Comparison of ENCODE assay signal across 9 mouse cellular contexts in genomic region chr4:150964635-150965554, GRCm38 (mm10). TPM values are rescaled to one million over a fixed set of nuclear protein-coding genes. Genes with fewer than 3 reads are reported as not detected.
DNase-seq lines count a peak whose midpoint lies in the region; ATAC-seq and TF ChIP-seq lines count a peak whose summit lies in the region.
"Had no signal": no experiment of that assay in that cellular context is flagged by ENCODE, and none has a peak within 500 bp of the region (broad histone marks: within the 10 kb centered on the region; RNA-seq: fewer than 3 reads in every experiment).

No protein-coding gene starts in this region.

- H3K79me2 ChIP-seq in C2C12 (ENCODE audit: control insufficient read depth, insufficient read depth), result no peaks in the 10 kb centered on the region

- no peaks in the 10 kb centered on the region for H3K36me3 ChIP-seq in C2C12 (ENCODE audit: control insufficient read depth, insufficient read depth)
- H3K36me3 ChIP-seq in heart, embryonic 14.5 days (ENCODE audit: control insufficient read depth, insufficient read depth, low read length), result no peaks in the 10 kb centered on the region
- H3K36me3 ChIP-seq in liver, embryonic 12.5 days, result no peaks in the 10 kb centered on the region
- H3K36me3 ChIP-seq in stomach, embryonic 14.5 days (ENCODE audit: control insufficient read depth, insufficient read depth, low read length), result no peaks in the 10 kb centered on the region

- peak overlapping the region; percentile 50 for H3ac ChIP-seq in C2C12 (ENCODE audit: control insufficient read depth, insufficient read length, low read depth)

- H3K9me3 ChIP-seq in heart, embryonic 14.5 days (ENCODE audit: control insufficient read depth, low read length), result no peaks in the 10 kb centered on the region
- H3K9me3 ChIP-seq in liver, embryonic 12.5 days (replicated peaks), result no peaks in the 10 kb centered on the region
- no peaks in the 10 kb centered on the region for H3K9me3 ChIP-seq in stomach, embryonic 14.5 days (ENCODE audit: control insufficient read depth, low read depth, low read length)

- 4% methylated on average over 25 of the region's 25 CpGs for WGBS in bone marrow, adult 2 months
- 7% methylated on average over 25 of the region's 25 CpGs for WGBS in heart, embryonic 14.5 days
- 10% methylated on average over 25 of the region's 25 CpGs for WGBS in liver, embryonic 12.5 days (ENCODE audit: insufficient replicate concordance)
- WGBS in stomach, embryonic 14.5 days, result 11% methylated on average over 25 of the region's 25 CpGs

- H3K4me1 ChIP-seq in bone marrow, adult 2 months (ENCODE audit: control insufficient read depth, insufficient read depth, low read length), result no peaks in the 10 kb centered on the region
- H3K4me1 ChIP-seq in heart, embryonic 14.5 days (ENCODE audit: control insufficient read depth in 2 of 2, insufficient read depth in 2 of 2, low read length in 2 of 2), result peaks cover 0 to 3% of the 10 kb centered on the region in 2 experiments; a peak in 2 of 4 replicates
- peaks cover 5% of the 10 kb centered on the region; the same call in 1 of the 2 replicates for H3K4me1 ChIP-seq in liver, embryonic 12.5 days
- H3K4me1 ChIP-seq in stomach, embryonic 14.5 days (ENCODE audit: control insufficient read depth, insufficient read depth, low read length), result no peaks in the 10 kb centered on the region

- H3K27ac ChIP-seq in bone marrow, adult 2 months (ENCODE audit: control insufficient read depth, insufficient read depth, low read depth, low read length, poor library complexity), result no peak overlapping the region
- no peak overlapping the region for H3K27ac ChIP-seq in heart, embryonic 14.5 days (replicated peaks in 1 of 2; ENCODE audit: control insufficient read depth in 1 of 2, insufficient read depth in 1 of 2, low read depth in 2 of 2, low read length in 2 of 2)
- no peak overlapping the region for H3K27ac ChIP-seq in liver, embryonic 12.5 days
- no peak overlapping the region for H3K27ac ChIP-seq in stomach, embryonic 14.5 days (ENCODE audit: low read length)

- H3K79me3 ChIP-seq in C2C12 (ENCODE audit: low read depth), result no peaks in the 10 kb centered on the region

- ATAC-seq in erythroblast, adult 5-6 weeks (replicated peaks; ENCODE audit: low FRiP score, poor library complexity, severe bottlenecking), result peak; percentile 88
- peak; percentile 74 for ATAC-seq in heart, embryonic 14.5 days (ENCODE audit: insufficient number of reproducible peaks, insufficient read depth, low FRiP score, low read depth)
- ATAC-seq in liver, embryonic 12.5 days, result peak; percentile 70
- peak; percentile 66; the same call in 1 of the 2 replicates for ATAC-seq in stomach, embryonic 14.5 days (ENCODE audit: insufficient number of reproducible peaks, insufficient read depth, low FRiP score, low read depth)

- TF ChIP-seq POLR2A in bone marrow, adult 2 months (IDR thresholded peaks at IDR 0.05; ENCODE audit: borderline replicate concordance, control insufficient read depth, low read depth, low read length), result no peak

- no peak overlapping the region for H3K9ac ChIP-seq in heart, embryonic 14.5 days (ENCODE audit: low read length)
- H3K9ac ChIP-seq in liver, embryonic 12.5 days, result no peak overlapping the region
- no peak overlapping the region for H3K9ac ChIP-seq in stomach, embryonic 14.5 days (replicated peaks; ENCODE audit: low read depth, low read length)

- TF ChIP-seq CTCF in C2C12 (IDR thresholded peaks at IDR 0.05; ENCODE audit: control insufficient read depth, insufficient read depth, insufficient read length), result peak; percentile 63
- peak; percentile 86 for TF ChIP-seq CTCF in bone marrow, adult 2 months (IDR thresholded peaks at IDR 0.05; ENCODE audit: control insufficient read depth, insufficient read depth, low read length)

- H3K27me3 ChIP-seq in C2C12 (ENCODE audit: control insufficient read depth, insufficient read depth, insufficient read length), result no peaks in the 10 kb centered on the region
- no peaks in the 10 kb centered on the region for H3K27me3 ChIP-seq in heart, embryonic 14.5 days (ENCODE audit: control insufficient read depth, insufficient read depth, low read length)
- H3K27me3 ChIP-seq in liver, embryonic 12.5 days (replicated peaks), result 0 out of 2 replicates have a peak, but pooled peaks cover 10% of the 10 kb centered on the region
- no peaks in the 10 kb centered on the region for H3K27me3 ChIP-seq in stomach, embryonic 14.5 days (ENCODE audit: control insufficient read depth, insufficient read depth, low read length)

- H3K4me3 ChIP-seq in C2C12 (ENCODE audit: insufficient read depth, poor library complexity, severe bottlenecking), result no peak overlapping the region
- no peak overlapping the region for H3K4me3 ChIP-seq in bone marrow, adult 2 months (replicated peaks; ENCODE audit: control insufficient read depth, low read depth, low read length)
- peak overlapping the region; percentile 17 to 34 for H3K4me3 ChIP-seq in heart, embryonic 14.5 days (ENCODE audit: control insufficient read depth in 1 of 2, insufficient read depth in 1 of 2, low read depth in 1 of 2, low read length in 2 of 2)
- H3K4me3 ChIP-seq in liver, embryonic 12.5 days, result peak overlapping the region; percentile 35
- no peak overlapping the region for H3K4me3 ChIP-seq in stomach, embryonic 14.5 days (ENCODE audit: low read depth, low read length)
- H3K4me3 ChIP-seq: erythroblast, embryonic 14.5 days had no signal

- DNase-seq in kidney, postnatal 10 days, result peak; percentile 94
- peak; percentile 95 for DNase-seq in naive thymus-derived CD4-positive, alpha-beta T cell, adult 2 months (ENCODE audit: low read depth)

- peak overlapping the region; percentile 55 for H3K4me2 ChIP-seq in heart, embryonic 14.5 days (ENCODE audit: low read length)
- H3K4me2 ChIP-seq in liver, embryonic 12.5 days, result peak overlapping the region; percentile 66
- peak overlapping the region; percentile 23 for H3K4me2 ChIP-seq in stomach, embryonic 14.5 days (replicated peaks; ENCODE audit: low read depth, low read length)

TF ChIP-seq in C2C12, 6 proteins besides CTCF, POLR2A, EP300 and RAD21:
- TF ChIP-seq MYOG (IDR thresholded peaks at IDR 0.05; ENCODE audit: control insufficient read depth, extremely low read depth, insufficient read length), result no peak
- TF ChIP-seq USF1 (IDR thresholded peaks at IDR 0.05; ENCODE audit: low read depth), result peak; percentile 60

RNA-seq across cellular contexts. Expression of gene Uts2, which starts 32.0 kb away (rescaled TPM):
- not detected for polyA plus RNA-seq in C2C12 (2012; fragmentation: generic; extraction: Trizol)
- polyA plus RNA-seq in bone marrow, adult 2 months (2011; ENCODE audit: insufficient read depth, insufficient read length, low replicate concordance, missing spikeins), result not detected in 2 replicates
- not detected in 2 replicates for total RNA-seq in erythroblast, adult 5-6 weeks (2015; ENCODE audit: low replicate concordance)
- total RNA-seq in erythroblast, adult 5-6 weeks (2017; ENCODE audit: low replicate concordance), result not detected in 2 replicates
- not detected in 2 replicates for polyA plus RNA-seq in heart, embryonic 14.5 days (2014; fragmentation: Nextera tagmentation; extraction: Ambion mirVana)
- not detected in 2 replicates for polyA plus RNA-seq in liver, embryonic 12.5 days (2016; fragmentation: Nextera tagmentation; extraction: Ambion mirVana)
- not detected in 2 replicates for polyA plus RNA-seq in stomach, embryonic 14.5 days (2014; fragmentation: Nextera tagmentation; extraction: Ambion mirVana)
- polyA plus RNA-seq: erythroblast, embryonic 14.5 days had no signal

RNA-seq across cellular contexts. Expression of gene Tnfrsf9, which starts 50.5 kb away (rescaled TPM):
- polyA plus RNA-seq in C2C12 (2012; fragmentation: generic; extraction: Trizol), result 0.08 TPM
- not detected in 2 replicates for polyA plus RNA-seq in bone marrow, adult 2 months (2011; ENCODE audit: insufficient read depth, insufficient read length, low replicate concordance, missing spikeins)
- total RNA-seq in erythroblast, adult 5-6 weeks (2015; ENCODE audit: low replicate concordance), result not detected in 2 replicates
- not detected in 2 replicates for total RNA-seq in erythroblast, adult 5-6 weeks (2017; ENCODE audit: low replicate concordance)
- polyA plus RNA-seq in heart, embryonic 14.5 days (2014; fragmentation: Nextera tagmentation; extraction: Ambion mirVana), result 1.8 and 2.1 TPM in 2 replicates
- 0.12 TPM in 1 of 2 replicates, not detected in the other for polyA plus RNA-seq in liver, embryonic 12.5 days (2016; fragmentation: Nextera tagmentation; extraction: Ambion mirVana)
- polyA plus RNA-seq in stomach, embryonic 14.5 days (2014; fragmentation: Nextera tagmentation; extraction: Ambion mirVana), result 0.80 and 0.97 TPM in 2 replicates
- polyA plus RNA-seq: erythroblast, embryonic 14.5 days had no signal

RNA-seq across cellular contexts. Expression of gene Park7, which starts 50.7 kb away (rescaled TPM):
- polyA plus RNA-seq in C2C12 (2012; fragmentation: generic; extraction: Trizol), result 323 TPM
- polyA plus RNA-seq in bone marrow, adult 2 months (2011; ENCODE audit: insufficient read depth, insufficient read length, low replicate concordance, missing spikeins), result 73.9 and 121 TPM in 2 replicates
- 34.5 and 54.8 TPM in 2 replicates for total RNA-seq in erythroblast, adult 5-6 weeks (2015; ENCODE audit: low replicate concordance)
- 63.8 and 70.5 TPM in 2 replicates for total RNA-seq in erythroblast, adult 5-6 weeks (2017; ENCODE audit: low replicate concordance)
- 333 and 351 TPM in 2 replicates for polyA plus RNA-seq in heart, embryonic 14.5 days (2014; fragmentation: Nextera tagmentation; extraction: Ambion mirVana)
- 326 and 344 TPM in 2 replicates for polyA plus RNA-seq in liver, embryonic 12.5 days (2016; fragmentation: Nextera tagmentation; extraction: Ambion mirVana)
- polyA plus RNA-seq in stomach, embryonic 14.5 days (2014; fragmentation: Nextera tagmentation; extraction: Ambion mirVana), result 439 and 440 TPM in 2 replicates

Comparison
In these comparisons a context has a peak if more than half of its experiments do, and no peak if none do; other contexts are left out.
1. H3K4me3 ChIP-seq: peak in heart, embryonic 14.5 days (2 of 2) and liver, embryonic 12.5 days (single experiment); none in C2C12 (single experiment), bone marrow, adult 2 months (single experiment) and stomach, embryonic 14.5 days (single experiment).
2. Peak in every context shown above with its lines, with median percentiles within 50 percentile points of each other: ATAC-seq and H3K4me2 ChIP-seq.